8 mouse cellular contexts compared by ENCODE assay signal in the genomic region with DNA sequence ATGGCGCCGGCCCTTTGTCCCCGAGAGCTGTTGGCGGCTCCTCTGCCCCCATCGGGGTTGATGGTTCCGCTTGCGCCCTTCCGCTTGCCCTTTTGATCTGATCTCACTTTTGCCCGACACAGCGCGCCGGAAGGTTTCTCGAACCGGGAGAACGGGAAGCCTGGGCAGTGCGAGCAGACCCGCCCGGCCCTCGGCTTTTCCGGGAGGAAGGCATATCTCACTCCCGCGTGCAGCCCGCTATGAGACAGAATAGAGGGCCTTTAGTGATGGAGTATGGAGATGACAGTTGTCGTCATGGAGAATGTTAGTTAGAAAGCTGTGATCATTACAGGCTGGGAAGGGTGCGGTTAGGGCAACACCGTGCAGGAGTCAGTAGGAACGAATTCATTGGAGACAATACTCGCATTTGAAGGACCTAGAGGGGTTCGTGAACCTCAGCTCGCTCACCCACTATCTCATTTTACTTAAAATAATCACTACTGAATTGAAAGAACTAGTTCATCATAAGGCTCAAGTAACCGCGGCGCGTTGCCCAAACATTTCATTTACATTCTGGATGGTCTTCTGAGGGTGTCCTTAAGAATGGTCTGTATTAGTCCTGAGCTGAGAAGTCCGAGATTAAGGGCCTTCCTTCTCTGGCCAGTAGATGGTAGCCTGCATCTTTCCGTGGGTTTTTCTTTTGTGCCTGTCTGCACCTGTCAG.
DNase-seq lines count a peak whose midpoint lies in the region; ATAC-seq and TF ChIP-seq lines count a peak whose summit lies in the region.

No protein-coding gene starts in this region.

- ATAC-seq in activated CD4-positive, CD25-positive, alpha-beta regulatory T cell, adult 4 months: peak; percentile 16
- peak; percentile 65 for ATAC-seq in embryonic facial prominence, embryonic 12.5 days (ENCODE audit: insufficient number of reproducible peaks, insufficient read depth, low FRiP score, low TSS enrichment)
- peak; percentile 76 for ATAC-seq in limb, embryonic 11.5 days (ENCODE audit: insufficient number of reproducible peaks, low FRiP score, low TSS enrichment, low read depth)
- peak; percentile 79 for ATAC-seq in neural tube, embryonic 14.5 days (ENCODE audit: low read depth)

- H3K4me2 ChIP-seq in embryonic facial prominence, embryonic 12.5 days (replicated peaks): peak overlapping the region; percentile 62
- H3K4me2 ChIP-seq in limb, embryonic 11.5 days (ENCODE audit: low read depth, severe bottlenecking): peak overlapping the region; percentile 64
- H3K4me2 ChIP-seq in neural tube, embryonic 14.5 days (ENCODE audit: low read depth, low read length): peak overlapping the region; percentile 74

- no peaks in the 10 kb centered on the region for H3K9me3 ChIP-seq in embryonic facial prominence, embryonic 12.5 days
- no peaks in the 10 kb centered on the region for H3K9me3 ChIP-seq in limb, embryonic 11.5 days (ENCODE audit: control insufficient read depth, low read length)
- no peaks in the 10 kb centered on the region for H3K9me3 ChIP-seq in neural tube, embryonic 14.5 days (ENCODE audit: control insufficient read depth, low read length)

- no peak for DNase-seq in left cerebral cortex, adult 2 months (ENCODE audit: extremely low spot score in 1 of 2, low spot score in 2 of 2)
- DNase-seq in left cerebral cortex, adult 18-20 months (ENCODE audit: low spot score in 2 of 2): no peak
- no peak for DNase-seq in limb, embryonic 11.5 days (ENCODE audit: low spot score)
- DNase-seq in frontal cortex, postnatal 14 days (ENCODE audit: low spot score in 2 of 2): no peak
- no peak for DNase-seq in gastrocnemius, postnatal 14 days

- H3K9ac ChIP-seq in embryonic facial prominence, embryonic 12.5 days: peak overlapping the region; percentile 81
- H3K9ac ChIP-seq in limb, embryonic 11.5 days (ENCODE audit: low read length): peak overlapping the region; percentile 84
- H3K9ac ChIP-seq in neural tube, embryonic 14.5 days (replicated peaks; ENCODE audit: low read depth, low read length): peak overlapping the region; percentile 96

- TF ChIP-seq CTCF in left cerebral cortex, adult 2 months (IDR thresholded peaks at IDR 0.05): peak; percentile 32

- no peaks in the 10 kb centered on the region for H3K27me3 ChIP-seq in embryonic facial prominence, embryonic 12.5 days
- H3K27me3 ChIP-seq in limb, embryonic 11.5 days (ENCODE audit: control insufficient read depth, insufficient read depth, low read length): no peaks in the 10 kb centered on the region
- H3K27me3 ChIP-seq in neural tube, embryonic 14.5 days (ENCODE audit: control insufficient read depth, insufficient read depth, low read length): no peaks in the 10 kb centered on the region

- peaks cover 11% of the 10 kb centered on the region for H3K4me1 ChIP-seq in embryonic facial prominence, embryonic 12.5 days
- peaks cover 3% of the 10 kb centered on the region; the same call in 1 of the 2 replicates for H3K4me1 ChIP-seq in limb, embryonic 11.5 days (ENCODE audit: control insufficient read depth, insufficient read depth, low read length)
- peaks cover 19% of the 10 kb centered on the region for H3K4me1 ChIP-seq in neural tube, embryonic 14.5 days (ENCODE audit: control insufficient read depth, insufficient read depth, low read length)

- peak overlapping the region; percentile 96 for H3K27ac ChIP-seq in left cerebral cortex, adult 2 months
- peak overlapping the region; percentile 99 for H3K27ac ChIP-seq in embryonic facial prominence, embryonic 12.5 days
- H3K27ac ChIP-seq in limb, embryonic 11.5 days (replicated peaks; ENCODE audit: low read depth, low read length): peak overlapping the region; percentile 97
- H3K27ac ChIP-seq in neural tube, embryonic 14.5 days (ENCODE audit: low read depth, low read length): peak overlapping the region; percentile 99

- intact Hi-C loops in left cerebral cortex, adult 2 months (cut with DNase I): loop anchor here (1.0 to 5.0 kb wide), 3 partner anchors 62 to 137 kb away; a partner anchor contains a TSS
- intact Hi-C loops in gastrocnemius, postnatal 14 days (cut with DNase I; ENCODE audit: low total_unique reads): no loop called here

- H3K4me3 ChIP-seq in left cerebral cortex, adult 2 months: peak overlapping the region; percentile 92
- H3K4me3 ChIP-seq in embryonic facial prominence, embryonic 12.5 days: peak overlapping the region; percentile 77
- peak overlapping the region; percentile 89 for H3K4me3 ChIP-seq in limb, embryonic 11.5 days (ENCODE audit: low read depth, low read length)
- peak overlapping the region; percentile 75 for H3K4me3 ChIP-seq in neural tube, embryonic 14.5 days (ENCODE audit: low read depth, low read length)

- H3K36me3 ChIP-seq in embryonic facial prominence, embryonic 12.5 days: peaks cover 7% of the 10 kb centered on the region; the same call in 1 of the 2 replicates
- no peaks in the 10 kb centered on the region; the same call in 1 of the 2 replicates for H3K36me3 ChIP-seq in limb, embryonic 11.5 days (ENCODE audit: control insufficient read depth, insufficient read depth, low read length)
- H3K36me3 ChIP-seq in neural tube, embryonic 14.5 days (ENCODE audit: control insufficient read depth, insufficient read depth, low read length): no peaks in the 10 kb centered on the region; the same call in 1 of the 2 replicates

- 1% methylated on average over 36 of the region's 36 CpGs for WGBS in embryonic facial prominence, embryonic 12.5 days
- under 1% methylated on average over 36 of the region's 36 CpGs for WGBS in limb, embryonic 11.5 days
- whole genome bisulfite sequencing in neural tube, embryonic 14.5 days: 0% methylated on average over 36 of the region's 36 CpGs

Comparison
In these comparisons a context has a peak if more than half of its experiments do, and no peak if none do; other contexts are left out.
1. ATAC-seq: peak in every context shown above with its lines; median percentile 79 in neural tube, embryonic 14.5 days; 76 in limb, embryonic 11.5 days; 65 in embryonic facial prominence, embryonic 12.5 days; 16 in activated CD4-positive, CD25-positive, alpha-beta regulatory T cell, adult 4 months.